Mouse (Mus musculus): Measurements from ENCODE around the gene Xlr4a.
"Not testable (repeated sequence)": the region's sequence is repeated elsewhere in the genome, so short reads cannot be mapped to it uniquely, and the experiment has no call there.

DNA sequence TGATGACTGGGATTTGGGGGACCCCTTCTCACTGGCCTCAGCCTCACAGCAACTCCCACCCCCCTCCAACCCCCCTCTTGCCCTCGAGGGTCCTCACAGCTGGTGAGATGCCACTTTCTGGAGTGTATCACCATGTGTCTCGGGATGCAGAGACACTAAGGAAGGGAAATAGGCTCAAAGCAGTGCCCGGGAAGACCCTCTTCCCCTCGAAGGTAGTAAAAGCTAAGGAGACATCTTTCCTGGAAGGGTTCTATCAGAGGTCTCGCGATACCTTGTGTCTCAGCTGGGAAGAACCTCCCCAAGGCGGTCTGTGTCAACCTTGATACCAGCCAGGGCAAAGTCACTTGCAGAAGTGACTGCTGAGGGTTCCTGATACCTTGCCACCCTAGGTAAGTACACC is 34.5 kb upstream of the Xlr4a start, which contains the start of gene Gm14685:
- TF ChIP-seq MAFK (IDR thresholded peaks at IDR 0.05; ENCODE audit: insufficient read depth, low read depth, low read length); CHD2 (IDR thresholded peaks at IDR 0.05; ENCODE audit: low read depth, low read length); HCFC1 (IDR thresholded peaks at IDR 0.05; ENCODE audit: borderline replicate concordance, insufficient read depth, low read length); ZNF384 (IDR thresholded peaks at IDR 0.05; ENCODE audit: low read depth, low read length); ZC3H11A (IDR thresholded peaks at IDR 0.05; ENCODE audit: borderline replicate concordance, low read depth, low read length): not testable (repeated sequence)
